Mouse (Mus musculus) left cerebral cortex, adult 9 months (tissue): ENCODE data around the gene Lars2.

Experiments used
- DNase-seq, 2 experiments: peaks; one replicate each; pipeline ENCODE4 v3.0.0; 2022; ENCODE audit warnings: low spot score in 2 of 2

Gene Lars2

DNA sequence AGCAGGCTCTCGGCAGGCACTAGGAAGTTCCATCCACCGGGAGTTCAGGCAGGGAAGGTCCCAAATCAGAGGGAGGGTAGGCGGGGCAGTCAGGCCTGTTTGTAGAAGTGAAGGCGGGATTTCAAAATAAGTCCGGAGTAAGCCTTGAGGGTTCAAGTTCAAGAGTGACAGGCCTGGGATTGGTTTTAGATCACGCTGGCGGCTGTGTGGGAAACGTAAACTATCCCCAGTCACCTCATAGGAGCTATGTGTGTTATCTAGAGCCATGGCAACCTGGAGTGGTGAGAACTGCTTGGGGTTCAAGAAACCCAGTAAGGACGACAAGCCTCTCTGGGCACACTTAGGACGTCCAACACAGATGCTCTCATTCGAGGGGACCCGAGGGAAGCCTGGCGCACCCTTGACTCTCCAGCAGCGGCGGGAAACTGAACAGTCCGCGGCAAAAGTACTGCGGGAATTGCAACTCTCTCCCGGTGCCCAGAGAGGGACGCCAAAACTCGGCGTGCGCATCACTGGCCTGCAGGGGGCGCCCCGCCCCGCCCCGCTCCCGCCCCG lies 111.4 kb downstream of the Lars2 start:
- no peak for DNase-seq

DNA sequence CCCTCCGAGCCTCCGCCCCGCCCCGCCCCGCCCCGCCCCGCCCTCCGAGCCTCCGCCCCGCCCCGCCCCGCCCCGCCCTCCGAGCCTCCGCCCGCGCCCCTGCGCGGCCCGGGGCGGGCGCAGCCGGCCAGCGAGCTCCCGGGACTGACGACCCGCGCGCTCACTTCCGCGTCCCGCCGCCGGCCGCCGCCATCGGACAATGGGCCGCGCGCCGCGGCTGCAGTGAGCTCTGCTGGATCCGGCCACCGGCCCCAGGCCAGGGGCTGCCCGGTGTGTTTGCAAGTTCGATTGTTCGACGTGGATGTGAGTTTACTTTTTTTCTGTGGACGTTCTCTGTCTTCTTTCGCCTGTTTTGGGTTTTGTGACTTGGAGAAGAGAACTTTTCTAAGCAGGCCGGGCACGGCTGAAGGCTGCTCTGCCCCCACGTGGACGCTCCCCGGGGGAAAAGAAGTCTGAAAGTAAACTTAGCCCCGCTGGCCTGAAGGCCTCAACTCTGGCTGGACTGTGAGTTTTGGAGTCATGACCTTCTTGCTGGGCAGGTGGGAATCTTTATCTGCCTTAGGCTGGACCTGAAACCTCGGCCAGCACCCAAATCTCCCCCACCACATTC lies 112.0 kb downstream of the Lars2 start, which contains the start of gene Limd1:
Gene Limd1 (plus strand): TSS at position 121 of the 610 bp plus-strand sequence.
- peak in 1 of 2 experiments; percentile 30 for DNase-seq

GRCm38 (mm10) chr9:123479196-123479669 lies 112.5 kb downstream of the Lars2 start:
- DNase-seq = no peak

GRCm38 (mm10) chr9:123479876-123480252 lies 113.1 kb downstream of the Lars2 start:
- DNase-seq = no peak

- DNase-seq = no peak
Measured at GRCm38 (mm10) chr9:123480253-123480921, 113.7 kb downstream of the Lars2 start.

- no peak for DNase-seq
Measured at GRCm38 (mm10) chr9:123481136-123481535, 114.4 kb downstream of the Lars2 start.

GRCm38 (mm10) chr9:123483598-123483997 lies 116.9 kb downstream of the Lars2 start:
- no peak for DNase-seq

DNA sequence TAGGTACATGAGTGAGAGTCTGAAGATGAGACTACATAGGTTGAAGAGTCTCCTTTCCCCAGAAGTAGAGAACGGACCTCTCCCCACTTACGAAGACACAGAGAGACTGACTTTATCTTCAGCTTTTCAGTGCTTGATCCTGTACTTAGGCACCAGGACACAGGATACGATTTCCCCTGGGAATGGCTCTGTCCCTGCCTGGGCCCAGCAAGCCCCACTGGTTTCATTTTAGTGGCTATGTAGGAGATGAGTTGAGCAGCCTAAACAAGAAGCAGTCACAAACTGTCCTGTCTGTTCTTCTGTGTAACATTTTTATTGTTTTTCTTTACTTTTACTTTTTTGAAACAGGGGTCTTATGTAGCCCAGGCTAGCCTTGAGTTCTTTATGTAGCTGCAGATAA lies 118.1 kb downstream of the Lars2 start:
- no peak for DNase-seq

DNA sequence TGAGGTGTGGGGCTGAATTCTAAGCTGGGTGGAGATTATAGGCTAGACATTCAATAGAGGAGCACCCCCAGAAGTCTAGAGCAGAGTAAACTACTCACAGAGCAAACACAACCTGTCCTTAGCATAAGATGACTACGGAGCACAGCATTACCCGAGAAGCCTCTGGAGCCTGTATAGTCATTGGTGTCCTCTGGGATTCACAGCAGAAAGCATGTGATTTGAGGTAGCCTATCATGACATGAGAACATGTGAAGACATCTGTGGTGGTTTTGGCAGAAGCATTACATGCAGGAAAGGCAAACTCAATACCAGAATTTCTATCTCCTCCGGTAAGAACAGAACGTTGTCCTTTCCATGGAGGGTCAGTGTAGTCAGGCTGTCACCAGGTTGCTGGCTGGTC lies 118.8 kb downstream of the Lars2 start:
- DNase-seq = no peak

- DNase-seq = no peak
Measured at GRCm38 (mm10) chr9:123486635-123487034, 119.9 kb downstream of the Lars2 start.

GRCm38 (mm10) chr9:123489073-123489472 lies 122.3 kb downstream of the Lars2 start:
- DNase-seq = no peak

DNA sequence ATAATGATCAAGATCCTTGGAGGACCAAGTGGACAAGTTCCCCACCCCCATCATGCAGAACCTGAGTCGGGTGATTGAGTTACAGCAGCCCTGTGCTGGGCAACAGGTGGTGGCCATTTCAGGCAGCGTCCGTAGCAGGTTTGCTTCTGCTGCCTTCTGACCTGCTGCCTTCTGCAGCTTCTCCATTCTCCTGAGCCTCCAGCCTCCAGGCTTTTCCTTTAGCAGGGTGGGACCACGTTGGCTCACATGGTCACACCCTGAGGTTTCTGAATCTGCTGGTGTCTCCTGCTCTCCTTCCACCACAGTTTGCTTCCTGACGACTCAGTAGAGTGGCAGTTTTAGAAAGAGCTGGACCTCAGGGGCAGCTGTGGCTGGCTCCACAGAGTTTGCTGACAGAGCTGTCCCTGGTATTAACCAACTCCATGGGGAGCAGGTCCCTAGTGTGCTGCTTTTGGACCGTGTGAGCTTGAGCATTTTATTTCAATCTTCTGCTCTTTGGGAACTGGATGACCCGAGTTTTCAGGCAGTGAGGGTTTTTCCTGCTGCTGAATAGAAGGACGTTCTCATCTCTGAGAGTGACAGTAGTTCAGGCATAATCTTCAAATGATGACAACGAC lies 123.1 kb downstream of the Lars2 start:
- DNase-seq = no peak

DNA sequence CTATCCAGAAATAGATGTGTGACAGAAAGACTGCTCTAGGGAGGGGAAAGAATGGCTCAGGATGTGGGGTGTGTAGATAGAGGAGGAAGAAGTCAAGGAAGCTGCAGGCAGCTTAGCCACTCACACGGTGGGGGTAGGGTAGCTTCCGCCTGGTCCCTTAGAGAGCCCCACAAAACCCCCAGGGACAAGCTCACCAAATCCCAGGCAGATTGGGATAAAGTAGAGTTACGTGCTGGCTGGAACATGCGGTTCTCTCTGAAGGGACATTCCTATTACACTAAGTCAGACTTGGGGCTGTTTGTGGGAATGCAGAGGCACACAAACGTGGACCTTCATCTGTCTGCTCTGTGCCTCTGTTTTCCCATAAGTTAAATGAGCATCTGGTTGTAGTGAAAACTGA lies 124.2 kb downstream of the Lars2 start:
- no peak for DNase-seq

DNA sequence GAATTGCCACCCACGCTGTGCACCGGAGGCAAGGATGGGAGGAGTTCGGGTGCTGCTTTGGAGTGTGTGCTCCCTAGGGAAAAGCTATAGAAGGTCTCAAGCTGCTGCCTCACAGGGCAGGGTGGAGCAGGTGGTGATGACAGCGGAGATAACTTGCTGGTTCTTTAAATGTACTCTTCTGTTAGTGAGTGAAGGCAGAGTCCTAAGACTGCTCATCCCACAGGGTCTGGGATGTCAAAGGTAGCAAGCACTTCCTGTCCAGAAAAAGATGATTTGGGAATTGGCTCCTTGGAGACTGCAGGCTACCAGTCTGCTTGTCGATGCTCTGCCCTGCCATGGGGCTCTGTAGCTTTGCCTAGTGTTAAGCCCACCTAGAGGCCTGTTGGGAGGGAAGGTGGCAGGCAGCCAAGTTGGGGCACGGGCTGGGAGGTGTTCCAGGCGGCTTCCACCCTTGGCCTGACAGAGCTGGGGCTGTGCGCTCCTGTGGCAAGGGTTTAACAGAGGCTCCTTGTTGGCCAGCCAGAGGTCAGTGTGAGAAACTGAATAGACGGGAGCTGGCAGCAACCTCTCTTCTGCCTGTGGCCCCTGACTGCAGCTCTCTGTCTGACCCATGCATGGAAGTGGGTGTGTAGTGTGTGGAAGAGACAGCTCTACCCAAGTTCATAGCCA lies 125.3 kb downstream of the Lars2 start:
- peak in 1 of 2 experiments; percentile 52 for DNase-seq

- DNase-seq = no peak
Measured at GRCm38 (mm10) chr9:123496665-123497064, 129.9 kb downstream of the Lars2 start.

DNA sequence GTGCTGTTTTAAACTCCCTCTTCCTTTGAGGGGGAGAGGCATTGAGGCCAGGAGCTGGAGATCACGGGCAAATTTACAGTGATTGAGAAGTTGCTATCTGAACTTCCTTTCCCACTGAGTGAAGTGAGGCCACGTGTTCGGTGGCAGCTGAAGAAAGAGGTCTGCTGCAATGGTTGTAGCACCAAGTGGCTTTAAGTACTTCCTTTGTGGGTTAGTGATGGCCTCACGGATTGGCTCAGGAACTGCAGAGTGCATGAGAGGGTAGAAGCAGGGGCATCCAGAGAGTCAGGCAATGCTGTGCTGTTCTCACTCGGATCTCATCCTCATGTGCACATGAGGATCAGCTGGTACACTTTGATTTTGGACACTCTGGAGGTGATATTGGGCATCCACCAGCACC lies 131.2 kb downstream of the Lars2 start:
- DNase-seq = no peak

DNA sequence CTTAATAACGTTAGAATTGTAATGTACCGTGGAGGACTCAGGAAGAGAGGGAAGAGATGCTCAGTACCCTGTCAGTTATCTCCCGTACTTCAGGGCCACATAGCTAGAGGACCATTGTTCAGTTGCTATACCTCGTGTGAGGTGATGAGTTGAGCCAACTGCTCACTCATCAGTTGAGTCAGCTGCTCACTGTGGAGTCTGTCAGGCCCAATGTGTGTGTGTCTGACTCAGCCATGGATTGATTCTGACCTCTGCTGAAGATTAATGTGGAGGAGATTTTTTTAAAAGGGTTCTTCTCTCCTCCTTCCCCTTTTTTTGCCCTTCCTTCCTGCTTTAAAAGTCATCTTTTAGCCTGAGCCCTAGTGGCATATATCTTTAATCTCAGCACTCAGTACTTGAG lies 133.8 kb downstream of the Lars2 start:
- no peak for DNase-seq

- peak; percentile 51 to 76 for DNase-seq
Measured at GRCm38 (mm10) chr9:123503171-123503834, 136.6 kb downstream of the Lars2 start.

DNA sequence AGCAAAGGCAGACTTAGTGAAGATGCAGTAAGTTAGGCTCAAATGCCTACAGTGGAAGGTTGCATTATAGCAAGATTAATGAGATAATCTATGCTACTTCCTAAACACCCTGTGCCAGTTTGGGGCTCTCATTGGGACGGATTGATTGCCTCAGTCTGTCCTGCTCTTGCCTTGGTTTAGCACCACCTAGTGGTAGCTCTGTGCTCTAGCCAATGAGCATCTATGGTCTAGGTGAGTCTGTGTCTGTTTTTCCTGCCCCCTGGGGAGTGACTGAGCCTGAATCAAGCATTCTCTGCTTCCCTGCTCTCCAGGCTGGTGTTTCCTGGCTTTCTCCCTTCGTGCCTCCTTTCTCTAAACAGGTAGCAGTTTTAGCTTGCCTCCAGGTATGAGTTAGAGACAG lies 137.6 kb downstream of the Lars2 start:
- peak in 1 of 2 experiments; percentile 52 for DNase-seq

DNA sequence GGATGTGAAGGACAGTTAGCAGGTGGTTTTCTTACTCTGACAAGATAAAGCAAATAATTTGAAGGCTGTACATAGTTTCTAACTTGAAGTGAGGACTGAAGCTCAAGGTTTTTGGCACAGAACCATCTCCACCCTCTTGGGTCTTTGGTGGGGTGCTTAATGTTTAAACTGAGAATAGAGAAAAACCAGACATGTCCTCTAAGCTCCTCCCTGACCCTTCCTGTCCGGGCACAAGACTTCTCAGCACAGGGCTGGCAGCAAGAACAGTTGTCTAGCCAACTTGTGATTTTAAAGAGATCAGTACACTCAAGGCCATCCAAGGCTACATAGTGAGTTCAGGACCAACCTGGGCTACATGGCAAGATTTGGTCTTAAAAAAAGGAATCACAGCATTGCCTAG lies 138.9 kb downstream of the Lars2 start:
- DNase-seq = no peak

DNA sequence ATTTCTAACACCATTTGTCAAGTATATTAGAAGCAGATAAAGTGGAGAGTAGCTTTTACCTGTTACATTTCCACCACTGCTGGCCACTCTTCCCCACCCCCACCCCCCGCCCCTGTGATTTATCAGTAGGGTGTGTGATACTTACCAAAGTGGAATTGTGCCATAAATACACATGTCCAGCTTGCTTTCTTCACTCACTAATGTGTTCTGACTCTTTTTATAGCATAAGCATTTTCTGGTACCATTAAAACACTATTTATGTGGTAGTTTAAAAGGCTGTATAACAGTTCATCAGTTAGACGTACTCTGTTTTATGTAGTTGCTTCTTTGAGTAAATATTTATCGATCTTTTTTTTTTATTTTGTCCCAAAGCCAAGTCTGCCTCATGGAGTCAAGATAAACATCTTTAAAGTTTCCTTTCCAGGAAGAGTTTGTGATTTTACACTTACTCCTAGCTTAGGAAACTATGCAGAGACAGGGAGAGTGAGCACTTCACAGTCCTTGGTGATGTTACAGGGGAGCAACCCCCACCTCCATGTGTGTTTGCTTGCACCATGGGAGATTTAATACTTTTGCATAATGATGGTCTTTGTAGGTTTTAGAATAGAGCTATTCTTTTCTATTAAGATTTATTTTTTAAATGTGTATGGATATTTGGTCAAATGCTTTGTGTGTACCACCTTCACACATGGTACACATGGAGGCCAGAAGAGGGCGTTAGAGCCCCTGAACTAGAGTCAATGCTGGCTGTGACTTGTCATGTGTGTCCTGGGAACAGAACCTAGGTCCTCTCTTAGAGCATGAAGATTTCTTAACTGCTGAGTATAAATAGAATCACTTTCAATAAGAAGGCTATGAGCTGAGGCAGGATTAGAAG lies 139.8 kb downstream of the Lars2 start:
- no peak for DNase-seq
